Mouse (Mus musculus) leukemia stem cell, adult 10-12 weeks (primary cell): ENCODE measurements around the gene 1700011M02Rik. TPM values are rescaled to one million over a fixed set of nuclear protein-coding genes. Genes with fewer than 3 reads are reported as not detected.

ENCODE experiments used
- polyA plus RNA-seq: library from polyadenylated mRNA; stranded (reverse); fragments of >175 nt; gene quantifications from 2 replicates; pipeline ENCODE4 v1.2.3, GENCODE M21; 2012; ENCODE audit warnings: low replicate concordance

Gene 1700011M02Rik
- not detected in 2 replicates for polyA plus RNA-seq

DNA sequence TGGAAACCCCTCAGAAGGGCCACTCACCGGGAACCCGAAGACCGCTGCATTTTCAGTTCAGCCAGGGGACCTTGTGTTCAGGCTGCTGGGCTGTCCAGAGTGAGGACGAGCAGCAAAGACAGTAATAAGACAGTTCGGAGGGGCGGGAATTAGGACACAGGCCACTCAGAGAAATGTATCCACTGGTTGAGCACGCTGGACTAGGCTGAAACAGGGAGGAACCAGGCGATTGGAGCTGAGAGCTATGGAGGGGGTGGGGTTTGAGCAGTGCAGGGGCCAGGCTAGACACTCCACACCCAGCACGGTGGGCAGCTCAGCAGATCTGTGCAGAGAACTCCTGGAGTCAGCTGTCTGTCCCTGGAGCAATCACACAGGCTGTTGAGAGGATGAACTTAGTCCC is at the start of gene 1700011M02Rik, which contains the start of gene Dmrtc1a:
Gene 1700011M02Rik (plus strand): TSS at position 319 of the 400 bp plus-strand sequence.
Gene Dmrtc1a (minus strand): TSS at position 101 of the 400 bp plus-strand sequence.

GRCm38 (mm10) chrX:102867871-102868270 is 40.8 kb upstream of the 1700011M02Rik start, which contains the start of gene 1700031F05Rik:
Gene 1700031F05Rik (minus strand): TSS chrX:102867971.

GRCm38 (mm10) chrX:102928072-102928471 is 19.4 kb downstream of the 1700011M02Rik start, which contains the start of gene 1700018G05Rik:
Gene 1700018G05Rik (plus strand): TSS chrX:102928372.

Other genes with a start within 250 kb of the 1700011M02Rik start
- gene Gm3880, start 221.9 kb upstream of the 1700011M02Rik start, polyA plus RNA-seq: not detected in 2 replicates
- not detected in 2 replicates for gene Gm9112, start 201.3 kb upstream of the 1700011M02Rik start, polyA plus RNA-seq
- not detected in 2 replicates for gene Dmrtc1b, start 201.0 kb upstream of the 1700011M02Rik start, polyA plus RNA-seq
- gene Dmrtc1c1, start 105.9 kb upstream of the 1700011M02Rik start, polyA plus RNA-seq: not detected in 2 replicates
- not detected in 2 replicates for gene Dmrtc1c2, start 54.3 kb upstream of the 1700011M02Rik start, polyA plus RNA-seq
- not detected in 2 replicates for gene 1700031F05Rik, start 40.9 kb upstream of the 1700011M02Rik start, polyA plus RNA-seq
- gene Dmrtc1a, start 218 bp upstream of the 1700011M02Rik start, polyA plus RNA-seq: not detected in 2 replicates
- not detected in 2 replicates for gene 1700018G05Rik, start 19.5 kb downstream of the 1700011M02Rik start, polyA plus RNA-seq